Mouse (Mus musculus): ENCODE results near the gene Rrn3. TPM values are rescaled to one million over a fixed set of nuclear protein-coding genes. Genes with fewer than 3 reads are reported as not detected.
A peak's percentile ranks its signal among the peaks of the same experiment; 100 is the strongest.

The Rrn3 gene
- polyA plus RNA-seq, 1 experiment from 2014 or later = 74.7 TPM

DNA sequence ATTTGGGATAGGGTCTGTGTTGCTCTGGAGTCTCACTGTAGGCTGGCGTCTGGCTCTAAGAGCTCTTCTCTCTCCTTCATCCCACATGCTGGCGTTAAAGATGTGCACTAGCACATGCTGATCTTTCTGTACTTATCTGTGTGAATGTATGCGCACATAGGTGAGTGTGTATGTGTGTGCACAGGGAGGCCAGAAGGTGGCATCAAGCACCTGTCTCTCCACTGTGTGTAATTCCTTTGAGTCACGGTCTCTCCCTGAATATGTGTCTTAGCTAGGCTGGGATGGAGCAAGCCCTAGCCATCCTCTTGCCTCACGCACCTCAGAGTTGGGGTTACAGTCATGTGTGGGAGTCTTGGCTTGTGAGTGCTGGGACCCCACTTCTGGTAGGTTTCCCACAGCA lies 40.3 kb downstream of the Rrn3 start:
- Histone ChIP-seq H3K4me2 (replicated peaks; ENCODE audit: low read depth, low read length) (no peak overlapping the region; the same call in 1 of the 2 replicates), H3K4me3 (ENCODE audit: low read length) (peak overlapping the region; percentile 74; the same call in 1 of the 2 replicates), H3K4me1 (ENCODE audit: control insufficient read depth, insufficient read depth, low read length) (peaks cover 4% of the 10 kb centered on the region; the same call in 1 of the 2 replicates), H3K36me3 (ENCODE audit: control insufficient read depth, insufficient read depth, low read length) (0 out of 2 replicates have a peak, but pooled peaks cover 3% of the 10 kb centered on the region), H3K27ac (ENCODE audit: low read depth, low read length) (no peak overlapping the region), H3K27me3 (ENCODE audit: control insufficient read depth, insufficient read depth, low read length) (no peaks in the 10 kb centered on the region), H3K9me3 (ENCODE audit: control insufficient read depth, low read length) (no peaks in the 10 kb centered on the region), H3K9ac (ENCODE audit: low read depth, low read length) (no peak overlapping the region)
- no peak for ATAC-seq (ENCODE audit: low FRiP score, low TSS enrichment)
- 96% methylated on average over 5 of the region's 5 CpGs for WGBS

DNA sequence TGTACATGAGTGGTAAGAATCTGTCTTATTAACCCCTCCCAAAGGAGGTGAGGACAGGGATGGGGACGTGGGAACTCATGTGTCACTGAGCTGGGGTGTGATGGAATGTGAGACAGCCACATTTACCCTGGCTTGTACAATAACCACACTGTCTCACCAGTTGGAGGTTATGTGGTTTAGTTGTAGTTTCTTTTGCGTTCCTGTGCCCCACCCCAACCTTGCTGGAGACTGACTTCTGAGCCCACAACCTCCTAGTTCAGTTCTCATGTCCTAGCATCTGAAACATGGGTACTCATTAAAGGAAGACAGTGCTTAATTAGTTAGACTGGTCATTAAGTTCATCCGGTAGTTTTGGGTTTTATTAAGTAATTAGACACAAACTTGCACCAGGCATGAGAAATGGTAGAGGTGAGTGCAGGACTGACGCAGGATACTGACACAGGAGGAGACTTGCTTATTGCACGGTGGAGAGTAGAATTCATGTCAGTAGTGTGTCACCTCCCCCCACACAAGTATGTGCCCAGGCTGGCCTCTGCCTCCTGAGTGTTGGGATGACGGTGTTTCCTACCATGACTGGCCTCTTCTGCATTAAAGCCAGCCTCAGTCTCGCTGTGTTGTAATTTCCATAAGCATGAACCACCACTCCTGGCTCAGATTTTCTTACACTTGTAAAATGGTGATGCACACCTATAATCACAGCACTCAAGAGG lies 45.4 kb downstream of the Rrn3 start:
- Histone ChIP-seq H3K36me3 (ENCODE audit: control insufficient read depth, insufficient read depth, low read length) (peaks cover 41% of the 10 kb centered on the region), H3K4me3 (ENCODE audit: low read length) (no peak overlapping the region), H3K27ac (ENCODE audit: low read depth, low read length) (no peak overlapping the region), H3K27me3 (ENCODE audit: control insufficient read depth, insufficient read depth, low read length) (no peaks in the 10 kb centered on the region), H3K9me3 (ENCODE audit: control insufficient read depth, low read length) (no peaks in the 10 kb centered on the region), H3K4me1 (ENCODE audit: control insufficient read depth, insufficient read depth, low read length) (no peaks in the 10 kb centered on the region), H3K9ac (ENCODE audit: low read depth, low read length) (no peak overlapping the region), H3K4me2 (replicated peaks; ENCODE audit: low read depth, low read length) (no peak overlapping the region)
- WGBS = 68% methylated on average over 7 of the region's 7 CpGs
- no peak for ATAC-seq (ENCODE audit: low FRiP score, low TSS enrichment)

DNA sequence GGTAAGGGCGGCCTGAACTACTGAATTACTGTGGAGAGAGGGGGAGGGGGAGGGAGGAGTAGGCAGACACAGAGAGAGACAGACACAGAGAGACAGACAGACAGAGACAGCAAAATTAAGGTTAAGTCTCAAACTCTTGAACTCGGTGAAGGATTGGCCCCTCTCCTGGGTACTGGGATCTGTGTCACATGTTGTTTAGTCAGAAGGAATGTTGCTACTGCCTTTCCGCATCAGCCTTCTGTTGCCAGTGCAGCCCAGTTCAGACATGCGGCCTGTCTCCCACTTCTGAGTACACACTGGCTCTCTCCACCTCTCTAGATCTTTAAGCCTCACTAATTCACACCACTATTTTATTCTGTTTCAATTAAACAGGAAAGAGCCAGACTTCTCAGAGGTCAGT lies 46.0 kb downstream of the Rrn3 start:
- WGBS = 83% methylated on average over 4 of the region's 4 CpGs
- H3K4me3 ChIP-seq (ENCODE audit: low read length) = no peak overlapping the region
- no peak overlapping the region for H3K27ac ChIP-seq (ENCODE audit: low read depth, low read length)
- ATAC-seq (ENCODE audit: low FRiP score, low TSS enrichment) = no peak; the same call in 1 of the 2 replicates
- H3K9me3 ChIP-seq (ENCODE audit: control insufficient read depth, low read length) = no peaks in the 10 kb centered on the region
- H3K4me2 ChIP-seq (replicated peaks; ENCODE audit: low read depth, low read length) = no peak overlapping the region
- no peaks in the 10 kb centered on the region for H3K4me1 ChIP-seq (ENCODE audit: control insufficient read depth, insufficient read depth, low read length)
- no peaks in the 10 kb centered on the region for H3K27me3 ChIP-seq (ENCODE audit: control insufficient read depth, insufficient read depth, low read length)
- peaks cover 47% of the 10 kb centered on the region for H3K36me3 ChIP-seq (ENCODE audit: control insufficient read depth, insufficient read depth, low read length)
- no peak overlapping the region for H3K9ac ChIP-seq (ENCODE audit: low read depth, low read length)

DNA sequence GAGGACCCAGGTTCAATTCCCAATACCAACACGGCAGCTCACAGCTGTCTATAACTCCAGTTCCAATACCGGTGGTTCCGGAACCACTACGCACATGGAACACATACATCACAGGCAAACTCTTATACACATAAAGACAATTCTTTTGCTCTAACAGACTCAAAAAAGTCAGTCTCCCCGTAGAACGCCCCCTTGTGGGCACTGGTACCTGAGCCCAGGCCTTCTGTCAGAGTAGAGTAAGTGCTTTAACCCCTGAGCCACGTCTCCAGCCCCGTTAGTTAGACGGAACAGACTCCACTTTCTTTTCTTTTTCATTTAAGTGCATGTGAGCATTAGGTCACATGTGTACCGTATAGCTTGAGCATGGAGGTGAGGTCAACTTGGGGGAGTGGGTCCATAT lies 49.9 kb downstream of the Rrn3 start:
- no peaks in the 10 kb centered on the region for H3K4me1 ChIP-seq (ENCODE audit: control insufficient read depth, insufficient read depth, low read length)
- ATAC-seq (ENCODE audit: low FRiP score, low TSS enrichment) = no peak
- 88% methylated on average over 10 of the region's 10 CpGs for WGBS
- no peak overlapping the region for H3K4me2 ChIP-seq (replicated peaks; ENCODE audit: low read depth, low read length)
- no peak overlapping the region for H3K27ac ChIP-seq (ENCODE audit: low read depth, low read length)
- no peaks in the 10 kb centered on the region for H3K9me3 ChIP-seq (ENCODE audit: control insufficient read depth, low read length)
- no peak overlapping the region for H3K4me3 ChIP-seq (ENCODE audit: low read length)
- H3K9ac ChIP-seq (ENCODE audit: low read depth, low read length) = no peak overlapping the region
- peaks cover 79% of the 10 kb centered on the region for H3K36me3 ChIP-seq (ENCODE audit: control insufficient read depth, insufficient read depth, low read length)
- no peaks in the 10 kb centered on the region for H3K27me3 ChIP-seq (ENCODE audit: control insufficient read depth, insufficient read depth, low read length)

DNA sequence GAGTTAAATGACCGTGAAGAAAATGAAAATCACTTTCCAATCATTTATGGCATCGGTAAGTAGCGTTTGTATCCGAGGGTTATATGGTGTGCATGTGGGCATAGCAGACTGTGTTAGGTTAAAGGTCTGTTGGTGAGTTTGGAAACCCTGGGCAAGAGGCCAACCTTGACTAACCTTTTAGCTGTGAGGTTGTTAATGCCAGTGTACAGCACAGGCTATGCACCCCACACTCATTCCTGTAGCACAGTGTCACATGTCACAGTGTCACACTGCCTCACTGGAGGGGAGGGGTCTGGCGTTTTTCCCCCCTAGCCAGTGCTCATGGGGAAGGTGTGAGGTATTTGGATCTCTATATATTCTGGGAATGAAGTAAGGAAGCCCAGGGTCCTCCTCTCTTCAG lies 51.1 kb downstream of the Rrn3 start:
- Histone ChIP-seq H3K27me3 (ENCODE audit: control insufficient read depth, insufficient read depth, low read length) (no peaks in the 10 kb centered on the region), H3K4me1 (ENCODE audit: control insufficient read depth, insufficient read depth, low read length) (no peaks in the 10 kb centered on the region), H3K27ac (ENCODE audit: low read depth, low read length) (no peak overlapping the region), H3K36me3 (ENCODE audit: control insufficient read depth, insufficient read depth, low read length) (peaks cover 91% of the 10 kb centered on the region), H3K4me2 (replicated peaks; ENCODE audit: low read depth, low read length) (no peak overlapping the region), H3K9me3 (ENCODE audit: control insufficient read depth, low read length) (no peaks in the 10 kb centered on the region), H3K9ac (ENCODE audit: low read depth, low read length) (no peak overlapping the region), H3K4me3 (ENCODE audit: low read length) (no peak overlapping the region)
- ATAC-seq (ENCODE audit: low FRiP score, low TSS enrichment) = no peak
- WGBS = 89% methylated on average over 5 of the region's 5 CpGs

DNA sequence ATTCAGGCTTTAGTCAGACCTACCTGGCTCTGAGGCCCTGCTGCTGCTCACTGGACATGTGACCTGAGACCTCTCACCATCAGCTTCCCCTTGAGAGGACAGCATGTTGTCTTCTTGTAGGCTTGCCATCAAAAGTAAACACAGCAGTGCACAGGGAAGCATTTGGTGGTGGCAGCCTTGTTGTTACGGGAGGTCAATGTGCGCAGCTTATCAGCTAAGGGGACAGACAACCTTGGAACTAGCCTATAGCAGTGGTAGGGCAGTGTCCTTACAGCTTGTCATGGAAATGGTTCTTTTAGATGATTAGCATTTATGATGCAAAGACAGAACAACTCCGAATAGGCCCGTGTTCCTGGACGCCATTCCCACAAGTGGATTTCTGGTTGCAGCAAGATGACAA lies 53.9 kb downstream of the Rrn3 start:
- peaks cover 92% of the 10 kb centered on the region for H3K36me3 ChIP-seq (ENCODE audit: control insufficient read depth, insufficient read depth, low read length)
- 96% methylated on average over 5 of the region's 5 CpGs for WGBS

DNA sequence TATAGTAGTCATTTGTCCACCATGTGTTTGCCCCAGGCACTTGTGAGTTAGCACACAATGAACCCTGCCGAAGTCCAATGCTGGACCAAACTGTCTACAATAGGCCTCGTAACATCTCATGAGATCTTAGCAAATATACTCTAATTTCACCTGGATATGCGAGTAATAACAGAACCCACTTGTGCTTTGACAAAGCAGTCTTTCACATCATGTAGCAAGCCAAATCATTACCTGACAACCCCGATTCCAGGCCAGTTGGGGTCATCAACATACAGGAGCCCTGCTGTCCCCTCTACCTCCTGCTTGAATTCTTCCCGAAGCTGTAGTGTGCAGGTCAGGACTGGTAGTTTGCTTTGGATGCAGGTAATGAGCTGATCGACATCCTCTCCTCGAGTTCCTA lies 59.5 kb downstream of the Rrn3 start:
- no peak overlapping the region for H3K4me3 ChIP-seq (ENCODE audit: low read length)
- H3K36me3 ChIP-seq (ENCODE audit: control insufficient read depth, insufficient read depth, low read length) = peaks cover 83% of the 10 kb centered on the region
- no peaks in the 10 kb centered on the region for H3K9me3 ChIP-seq (ENCODE audit: control insufficient read depth, low read length)
- no peak overlapping the region for H3K4me2 ChIP-seq (replicated peaks; ENCODE audit: low read depth, low read length)
- H3K4me1 ChIP-seq (ENCODE audit: control insufficient read depth, insufficient read depth, low read length) = no peaks in the 10 kb centered on the region
- H3K9ac ChIP-seq (ENCODE audit: low read depth, low read length) = no peak overlapping the region
- ATAC-seq (ENCODE audit: low FRiP score, low TSS enrichment) = no peak
- H3K27ac ChIP-seq (ENCODE audit: low read depth, low read length) = no peak overlapping the region
- H3K27me3 ChIP-seq (ENCODE audit: control insufficient read depth, insufficient read depth, low read length) = no peaks in the 10 kb centered on the region
- WGBS = 90% methylated on average over 7 of the region's 7 CpGs

More for the DNA sequence above, 53.9 kb downstream of the Rrn3 start:
- no peak for ATAC-seq (ENCODE audit: low FRiP score, low TSS enrichment)
- Histone ChIP-seq H3K27ac (ENCODE audit: low read depth, low read length) (no peak overlapping the region), H3K9me3 (ENCODE audit: control insufficient read depth, low read length) (no peaks in the 10 kb centered on the region), H3K4me2 (replicated peaks; ENCODE audit: low read depth, low read length) (no peak overlapping the region), H3K27me3 (ENCODE audit: control insufficient read depth, insufficient read depth, low read length) (no peaks in the 10 kb centered on the region), H3K4me3 (ENCODE audit: low read length) (no peak overlapping the region), H3K4me1 (ENCODE audit: control insufficient read depth, insufficient read depth, low read length) (no peaks in the 10 kb centered on the region), H3K9ac (ENCODE audit: low read depth, low read length) (no peak overlapping the region)

DNA sequence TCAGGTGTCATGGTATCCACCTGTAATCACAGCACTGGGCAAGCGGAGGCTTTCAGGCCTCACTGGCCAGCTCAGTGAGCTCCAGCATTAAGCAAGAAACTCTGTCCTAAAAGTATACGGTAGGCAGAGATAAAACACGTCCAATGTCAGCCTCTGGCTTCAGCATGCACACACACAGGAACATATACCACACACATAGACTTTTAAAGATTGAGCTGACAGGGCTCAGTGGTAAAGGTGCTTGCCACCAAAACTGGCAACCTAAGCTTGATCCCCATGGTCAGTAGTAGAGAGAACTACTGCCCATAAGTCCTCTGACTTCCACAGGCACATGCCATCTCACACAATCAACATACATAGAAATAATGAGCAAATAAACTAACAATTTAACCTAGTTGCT lies 60.4 kb downstream of the Rrn3 start:
- 98% methylated on average over 3 of the region's 3 CpGs for WGBS
- Histone ChIP-seq H3K4me1 (ENCODE audit: control insufficient read depth, insufficient read depth, low read length) (no peaks in the 10 kb centered on the region), H3K27me3 (ENCODE audit: control insufficient read depth, insufficient read depth, low read length) (no peaks in the 10 kb centered on the region), H3K4me2 (replicated peaks; ENCODE audit: low read depth, low read length) (no peak overlapping the region), H3K4me3 (ENCODE audit: low read length) (no peak overlapping the region), H3K36me3 (ENCODE audit: control insufficient read depth, insufficient read depth, low read length) (peaks cover 79% of the 10 kb centered on the region), H3K9ac (ENCODE audit: low read depth, low read length) (no peak overlapping the region), H3K9me3 (ENCODE audit: control insufficient read depth, low read length) (no peaks in the 10 kb centered on the region), H3K27ac (ENCODE audit: low read depth, low read length) (no peak overlapping the region)
- ATAC-seq (ENCODE audit: low FRiP score, low TSS enrichment) = no peak

DNA sequence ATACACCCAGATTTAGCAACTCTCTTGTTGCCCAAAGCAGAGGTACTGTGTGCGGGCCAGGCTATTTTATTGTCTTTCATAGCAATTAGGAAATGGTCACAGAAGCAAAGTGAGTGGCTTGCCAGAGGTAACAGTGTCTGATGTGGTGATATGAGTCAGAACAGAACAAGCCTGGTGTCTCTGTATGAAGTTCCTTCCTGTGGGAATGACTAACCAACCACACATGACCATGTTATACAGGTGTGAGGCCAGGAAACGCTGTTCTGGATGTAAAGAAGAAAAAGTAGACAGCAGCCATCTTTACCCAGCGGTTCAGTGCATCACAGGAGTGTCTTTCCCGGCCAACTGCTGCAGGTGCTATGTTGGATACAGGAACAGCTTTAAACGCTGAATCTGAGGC lies 64.5 kb downstream of the Rrn3 start:
- peaks cover 49% of the 10 kb centered on the region for H3K36me3 ChIP-seq (ENCODE audit: control insufficient read depth, insufficient read depth, low read length)
- no peak overlapping the region for H3K27ac ChIP-seq (ENCODE audit: low read depth, low read length)
- ATAC-seq (ENCODE audit: low FRiP score, low TSS enrichment) = no peak
- no peaks in the 10 kb centered on the region for H3K4me1 ChIP-seq (ENCODE audit: control insufficient read depth, insufficient read depth, low read length)
- no peaks in the 10 kb centered on the region for H3K27me3 ChIP-seq (ENCODE audit: control insufficient read depth, insufficient read depth, low read length)
- H3K4me3 ChIP-seq (ENCODE audit: low read length) = no peak overlapping the region
- H3K9me3 ChIP-seq (ENCODE audit: control insufficient read depth, low read length) = no peaks in the 10 kb centered on the region
- 97% methylated on average over 5 of the region's 5 CpGs for WGBS
- no peak overlapping the region for H3K4me2 ChIP-seq (replicated peaks; ENCODE audit: low read depth, low read length)
- H3K9ac ChIP-seq (ENCODE audit: low read depth, low read length) = no peak overlapping the region
